25 mouse cellular contexts compared by ENCODE assay signal in the genomic region with DNA sequence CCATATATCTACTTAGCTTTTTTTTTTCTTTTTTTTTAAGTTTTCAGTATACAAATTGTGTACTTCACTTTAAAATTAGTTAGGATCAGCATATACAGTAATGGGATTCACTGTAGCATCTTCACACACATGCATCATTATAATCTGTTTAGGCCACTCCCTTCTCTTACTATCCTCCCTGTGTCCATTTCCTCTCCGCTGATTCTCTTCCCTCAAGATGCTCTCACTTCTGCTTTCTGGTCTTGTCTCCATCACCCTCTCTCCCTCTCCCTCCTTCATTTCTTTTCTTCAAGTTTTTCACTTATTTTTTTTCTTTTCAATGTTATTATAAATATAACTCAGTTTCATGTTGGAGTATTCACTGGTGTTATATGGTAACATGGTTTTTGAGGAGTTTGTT. TPM values are rescaled to one million over a fixed set of nuclear protein-coding genes. Genes with fewer than 3 reads are reported as not detected.
"Had no signal": no experiment of that assay in that cellular context is flagged by ENCODE, and none has a peak within 500 bp of the region (broad histone marks: within the 10 kb centered on the region; RNA-seq: fewer than 3 reads in every experiment).

No protein-coding gene starts in this region.

- H3K4me2 ChIP-seq: kidney, embryonic 15.5 days; limb, embryonic 13.5 days; lung, embryonic 14.5 days; midbrain, embryonic 12.5 days; stomach, embryonic 15.5 days had no signal

- H3K4me3 ChIP-seq: kidney, embryonic 15.5 days; limb, embryonic 10.5 days; limb, embryonic 13.5 days; midbrain, embryonic 12.5 days; stomach, embryonic 15.5 days had no signal

- H3K27ac ChIP-seq: kidney, embryonic 15.5 days; limb, embryonic 10.5 days; limb, embryonic 13.5 days; liver, embryonic 14.5 days; midbrain, embryonic 12.5 days; stomach, embryonic 15.5 days had no signal

- H3K4me1 ChIP-seq: kidney, embryonic 15.5 days; limb, embryonic 10.5 days; limb, embryonic 13.5 days; midbrain, embryonic 12.5 days; stomach, embryonic 15.5 days had no signal

- H3K27me3 ChIP-seq: kidney, embryonic 15.5 days; midbrain, embryonic 12.5 days; stomach, embryonic 15.5 days had no signal

- H3K9ac ChIP-seq: kidney, embryonic 15.5 days; limb, embryonic 13.5 days; liver, embryonic 14.5 days; liver, postnatal 0 days; lung, embryonic 14.5 days; midbrain, embryonic 12.5 days; stomach, embryonic 15.5 days had no signal

- H3K9me3 ChIP-seq: kidney, embryonic 15.5 days; limb, embryonic 10.5 days; limb, embryonic 13.5 days; midbrain, embryonic 12.5 days; stomach, embryonic 15.5 days had no signal

- H3K36me3 ChIP-seq: kidney, embryonic 15.5 days; limb, embryonic 10.5 days; limb, embryonic 13.5 days; midbrain, embryonic 12.5 days; stomach, embryonic 15.5 days had no signal

- DNase-seq: kidney, adult 2 months; kidney, postnatal 10 days; kidney, postnatal 36 days; liver; liver, postnatal 0 days; lung, embryonic 14.5 days; thymus, postnatal 36 days had no signal

- ATAC-seq: intestine, postnatal 0 days; liver, postnatal 0 days; lung, postnatal 0 days; midbrain, embryonic 16.5 days had no signal

RNA-seq across cellular contexts. Expression of a gene that starts 26.4 kb away (rescaled TPM):
- total RNA-seq: layer of hippocampus, adult 8-10 months; layer of hippocampus, postnatal 14 days; left cerebral cortex, adult 18-20 months; left cerebral cortex, postnatal 25 days had no signal
- polyA plus RNA-seq: intestine, postnatal 0 days; kidney, adult 2 months; kidney, embryonic 15.5 days; limb, embryonic 10.5 days; limb, embryonic 13.5 days; liver, embryonic 14.5 days; liver, postnatal 0 days; lung, embryonic 14.5 days; lung, postnatal 0 days; midbrain, embryonic 12.5 days; midbrain, embryonic 16.5 days; neural tube, embryonic 11.5 days; neural tube, embryonic 14.5 days; small intestine, adult 2 months; stomach, embryonic 15.5 days; thymus, postnatal 0 days; urinary bladder, adult 2 months had no signal

RNA-seq across cellular contexts. Expression of a gene that starts 30.1 kb away (rescaled TPM):
- total RNA-seq: layer of hippocampus, postnatal 14 days; left cerebral cortex, adult 18-20 months; left cerebral cortex, postnatal 25 days had no signal

RNA-seq across cellular contexts. Expression of a gene that starts 43.3 kb away (rescaled TPM):
- total RNA-seq: layer of hippocampus, postnatal 14 days; left cerebral cortex, adult 18-20 months; left cerebral cortex, postnatal 25 days had no signal
